Mouse (Mus musculus) stomach, postnatal 0 days (tissue): ENCODE results near the gene Gm20498. TPM values are rescaled to one million over a fixed set of nuclear protein-coding genes. Genes with fewer than 3 reads are reported as not detected.
"Not testable (repeated sequence)": the region's sequence is repeated elsewhere in the genome, so short reads cannot be mapped to it uniquely, and the experiment has no call there.

Experiments used
- ATAC-seq: fragments of 200-750 bp; cut with Nextera tagmentation; 2 replicates; pipeline ENCODE4 v1.8.0; 2017; ENCODE audit not compliant: low FRiP score, low TSS enrichment
- DNase-seq: peaks from one replicate; pipeline ENCODE4 v3.0.0-alpha.2; 2016; ENCODE audit warnings: low spot score
- H3K27ac ChIP-seq: fragments of 300-500 bp; sonication (generic); replicated peaks from 2 replicates; pipeline ENCODE4 v1.5.1; 2014; ENCODE audit warnings: mild to moderate bottlenecking, control low read depth
- H3K27me3 ChIP-seq: fragments of 300-500 bp; sonication (generic); 2 replicates; pipeline ENCODE4 v1.6.1; 2014; ENCODE audit warnings: low read length; ENCODE audit not compliant: control insufficient read depth, insufficient read depth
- H3K36me3 ChIP-seq: fragments of 300-500 bp; sonication (generic); 2 replicates; pipeline ENCODE4 v1.6.1; 2014; ENCODE audit warnings: low read length, mixed read lengths; ENCODE audit not compliant: control insufficient read depth, insufficient read depth
- H3K4me1 ChIP-seq: fragments of 300-500 bp; sonication (generic); replicated peaks from 2 replicates; pipeline ENCODE4 v1.6.1; 2014; ENCODE audit warnings: antibody characterized with exemption; ENCODE audit not compliant: control insufficient read depth, insufficient read depth
- H3K4me2 ChIP-seq: fragments of 300-500 bp; sonication (generic); replicated peaks from 2 replicates; pipeline ENCODE4 v1.6.1; 2014; ENCODE audit warnings: low read depth, mild to moderate bottlenecking, control low read depth, moderate library complexity
- H3K4me3 ChIP-seq: fragments of 300-500 bp; sonication (generic); 2 replicates; pipeline ENCODE4 v1.5.1; 2014; ENCODE audit warnings: low read depth, low read length, control low read depth
- H3K9ac ChIP-seq: fragments of 300-500 bp; sonication (generic); 2 replicates; pipeline ENCODE4 v1.6.1; 2014; ENCODE audit warnings: mild to moderate bottlenecking, low read length, control low read depth, mixed read lengths
- H3K9me3 ChIP-seq: fragments of 300-500 bp; sonication (generic); 2 replicates; pipeline ENCODE4 v1.6.1; 2016; ENCODE audit warnings: low read length; ENCODE audit not compliant: control insufficient read depth
- CTCF ChIP-seq: IDR thresholded peaks from 2 replicates; pipeline ENCODE4 v1.5.1; 2016; ENCODE audit warnings: antibody characterized with exemption, low read depth, mild to moderate bottlenecking, moderate library complexity
- EP300 ChIP-seq: optimal IDR thresholded peaks from 2 replicates; pipeline ENCODE3; 2016; ENCODE audit warnings: antibody characterized with exemption
- WGBS: fragments of 180-500 bp; shearing (Covaris S2); extraction: QIAGEN DNeasy Blood & Tissue Kit; methylation state at CpG from one replicate; pipeline ENCODE4 v1.1.7; 2014; 5-methylcytosine and 5-hydroxymethylcytosine counted together
- polyA plus RNA-seq: library from polyadenylated mRNA; unstranded; fragments of >200 nt; fragmentation: Nextera tagmentation; extraction: Ambion mirVana; gene quantifications from 2 replicates; pipeline ENCODE4 v1.2.1, GENCODE M21; 2015

Gene Gm20498
- polyA plus RNA-seq, 1 experiment from 2014 or later, result 18.9 TPM

GRCm38 (mm10) chr12:81533029-81533419, 319 bp upstream of the Gm20498 start:
- Histone ChIP-seq H3K4me2 (peak overlapping the region; percentile 72), H3K4me3 (peak overlapping the region; percentile 67), H3K36me3 (no peaks in the 10 kb centered on the region), H3K4me1 (no peaks in the 10 kb centered on the region), H3K9me3 (no peaks in the 10 kb centered on the region), H3K27ac (no peak overlapping the region; the same call in 1 of the 2 replicates), H3K27me3 (no peaks in the 10 kb centered on the region), H3K9ac (peak overlapping the region; percentile 79)
- WGBS, result 37% methylated on average over 4 of the region's 4 CpGs
- no peak for DNase-seq
- peak; percentile 33; the same call in 1 of the 2 replicates for ATAC-seq
- TF ChIP-seq EP300 (no peak), CTCF (no peak)

DNA sequence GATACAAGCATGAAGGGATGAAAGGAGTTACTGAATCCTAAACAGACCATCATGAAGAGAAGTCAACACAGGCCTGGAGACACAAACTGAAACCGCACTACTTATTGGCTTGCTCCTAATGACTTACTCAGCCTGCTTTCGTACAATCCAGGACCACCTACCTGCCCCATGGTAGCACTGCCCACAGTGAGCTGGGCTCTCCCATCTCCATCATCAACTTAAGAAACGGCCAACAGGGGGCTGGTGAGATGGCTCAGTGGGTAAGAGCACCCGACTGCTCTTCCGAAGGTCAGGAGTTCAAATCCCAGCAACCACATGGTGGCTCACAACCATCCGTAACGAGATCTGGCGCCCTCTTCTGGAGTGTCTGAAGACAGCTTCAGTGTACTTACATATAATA, 2.1 kb downstream of the Gm20498 start:
- 72% methylated on average over 8 of the region's 8 CpGs for WGBS
- H3K4me1 ChIP-seq, H3K9ac ChIP-seq: not testable (repeated sequence)

DNA sequence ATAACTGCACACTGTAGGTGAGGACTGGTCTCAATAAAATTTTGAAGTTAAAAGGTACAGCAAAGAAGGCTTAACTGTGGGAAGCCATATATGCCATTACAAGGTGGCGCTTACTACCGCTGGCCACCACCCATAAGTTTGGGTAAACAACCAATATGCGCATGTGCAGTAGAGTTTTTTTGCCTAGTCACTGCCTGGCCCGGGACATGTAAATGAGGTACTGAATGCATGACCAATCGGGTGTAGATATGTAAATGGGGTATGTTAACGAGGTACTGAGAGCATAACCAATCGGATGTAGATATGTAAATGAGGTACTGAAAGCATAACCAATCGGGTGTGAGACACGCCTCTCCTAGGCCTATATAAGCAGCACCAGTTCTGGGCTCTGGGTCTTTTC, 35.8 kb downstream of the Gm20498 start:
- not testable (repeated sequence) for DNase-seq, H3K27me3 ChIP-seq, H3K4me1 ChIP-seq, ATAC-seq, H3K36me3 ChIP-seq, H3K4me2 ChIP-seq, H3K27ac ChIP-seq, H3K9me3 ChIP-seq, H3K4me3 ChIP-seq, H3K9ac ChIP-seq
- 97% methylated on average over 9 of the region's 9 CpGs for WGBS

More for the DNA sequence above, 2.1 kb downstream of the Gm20498 start:
- H3K36me3 ChIP-seq, DNase-seq, ATAC-seq, H3K27me3 ChIP-seq, H3K4me2 ChIP-seq, H3K27ac ChIP-seq, H3K9me3 ChIP-seq, H3K4me3 ChIP-seq: not testable (repeated sequence)
- TF ChIP-seq CTCF, result peak; percentile 13; the same call in 1 of the 2 replicates

- no peaks in the 10 kb centered on the region for H3K9me3 ChIP-seq
- no peak for TF ChIP-seq EP300
- TF ChIP-seq CTCF, result no peak
- ATAC-seq (no peak), DNase-seq (no peak)
- H3K4me2 ChIP-seq, result no peak overlapping the region
- WGBS, result 88% methylated on average over 5 of the region's 5 CpGs
- H3K9ac ChIP-seq, result no peak overlapping the region
- no peaks in the 10 kb centered on the region for H3K4me1 ChIP-seq
- no peak overlapping the region for H3K4me3 ChIP-seq
- H3K36me3 ChIP-seq, result no peaks in the 10 kb centered on the region
- no peak overlapping the region for H3K27ac ChIP-seq
- no peaks in the 10 kb centered on the region for H3K27me3 ChIP-seq
Observed at GRCm38 (mm10) chr12:81490491-81490890, 42.2 kb downstream of the Gm20498 start.

GRCm38 (mm10) chr12:81485311-81485710, 47.4 kb downstream of the Gm20498 start:
- H3K27ac ChIP-seq, result peak overlapping the region; percentile 96; the same call in 1 of the 2 replicates

GRCm38 (mm10) chr12:81484727-81485191, 47.9 kb downstream of the Gm20498 start, which contains the start of gene Cox16:
TSS of gene Cox16 (minus strand) at chr12:81485127.
- Histone ChIP-seq H3K36me3 (no peaks in the 10 kb centered on the region), H3K4me2 (peak within 1 kb of the TSS; percentile 59), H3K27me3 (no peaks in the 10 kb centered on the region), H3K4me1 (no peaks in the 10 kb centered on the region), H3K9me3 (no peaks in the 10 kb centered on the region), H3K27ac (peak within 1 kb of the TSS; percentile 96), H3K4me3 (peak within 1 kb of the TSS; percentile 69), H3K9ac (peak within 1 kb of the TSS; percentile 78)
- 0% methylated on average over 31 of the region's 31 CpGs for WGBS
- peak; percentile 97 for ATAC-seq
- TF ChIP-seq EP300 (no peak), CTCF (no peak)
- peak; percentile 89 for DNase-seq

More at GRCm38 (mm10) chr12:81485311-81485710, 47.4 kb downstream of the Gm20498 start:
- H3K4me3 ChIP-seq, result peak overlapping the region; percentile 69
- TF ChIP-seq EP300 (no peak), CTCF (no peak)
- H3K9me3 ChIP-seq, result no peaks in the 10 kb centered on the region
- no peaks in the 10 kb centered on the region for H3K36me3 ChIP-seq
- H3K9ac ChIP-seq, result 0 out of 2 replicates have a peak overlapping the region, but pooled peaks have one; percentile 78
- peak overlapping the region; percentile 59 for H3K4me2 ChIP-seq
- no peaks in the 10 kb centered on the region for H3K27me3 ChIP-seq
- no peak for DNase-seq
- no peaks in the 10 kb centered on the region for H3K4me1 ChIP-seq
- WGBS, result 55% methylated on average over 6 of the region's 6 CpGs
- ATAC-seq, result no peak
